Mouse (Mus musculus) cerebellum, adult 11-12 months (tissue): ENCODE measurements around the gene Fam90a1b.
"Not testable (repeated sequence)": the region's sequence is repeated elsewhere in the genome, so short reads cannot be mapped to it uniquely, and the experiment has no call there.

Experiments used
- DNase-seq: peaks from one replicate; pipeline ENCODE4 v3.0.0; 2022

Gene Fam90a1b

GRCm38 (mm10) chrX:94366670-94367241, at the start of gene Fam90a1b, which contains the start of gene Apoo:
Gene Fam90a1b, minus strand, starts transcription at chrX:94366777.
Gene Apoo, plus strand, starts transcription at chrX:94367117.
- peak; percentile 98 for DNase-seq

GRCm38 (mm10) chrX:94408975-94409374, 42.4 kb upstream of the Fam90a1b start:
- DNase-seq: no peak

- DNase-seq: no peak
Measured at GRCm38 (mm10) chrX:94378734-94379133, 12.2 kb upstream of the Fam90a1b start.

GRCm38 (mm10) chrX:94367248-94367647, 671 bp upstream of the Fam90a1b start:
- no peak for DNase-seq

GRCm38 (mm10) chrX:94366029-94366428, 548 bp downstream of the Fam90a1b start:
- peak; percentile 22 for DNase-seq

GRCm38 (mm10) chrX:94365381-94365925, 1.1 kb downstream of the Fam90a1b start:
- DNase-seq: no peak

GRCm38 (mm10) chrX:94343638-94344037, 22.9 kb downstream of the Fam90a1b start:
- not testable (repeated sequence) for DNase-seq

GRCm38 (mm10) chrX:94321036-94321902, 45.3 kb downstream of the Fam90a1b start:
- no peak for DNase-seq
